Mouse (Mus musculus): Measurements from ENCODE around the gene Golph3.

The Golph3 gene

GRCm38 (mm10) chr15:12321091-12321787 lies at the start of gene Golph3:
Gene Golph3 (plus strand): TSS chr15:12321450.
- DNase-seq (ENCODE audit: low read depth, low spot score): peak; percentile 93

- no peak for DNase-seq (ENCODE audit: low read depth, low spot score)
Measured at GRCm38 (mm10) chr15:12273325-12274052, 47.8 kb upstream of the Golph3 start.

GRCm38 (mm10) chr15:12274053-12274769 lies 47.0 kb upstream of the Golph3 start:
- peak; percentile 62 for DNase-seq (ENCODE audit: low read depth, low spot score)

- peak; percentile 71 for DNase-seq (ENCODE audit: low read depth, low spot score)
Measured at GRCm38 (mm10) chr15:12275091-12275623, 46.1 kb upstream of the Golph3 start.

- DNase-seq (ENCODE audit: low read depth, low spot score): no peak
Measured at GRCm38 (mm10) chr15:12279816-12280215, 41.4 kb upstream of the Golph3 start.

GRCm38 (mm10) chr15:12284794-12285534 lies 36.3 kb upstream of the Golph3 start:
- DNase-seq (ENCODE audit: low read depth, low spot score): no peak

- no peak for DNase-seq (ENCODE audit: low read depth, low spot score)
Measured at GRCm38 (mm10) chr15:12285535-12285809, 35.8 kb upstream of the Golph3 start.

GRCm38 (mm10) chr15:12290330-12290729 lies 30.9 kb upstream of the Golph3 start:
- peak; percentile 31 for DNase-seq (ENCODE audit: low read depth, low spot score)

GRCm38 (mm10) chr15:12291757-12292156 lies 29.5 kb upstream of the Golph3 start:
- DNase-seq (ENCODE audit: low read depth, low spot score): no peak

GRCm38 (mm10) chr15:12296228-12296627 lies 25.0 kb upstream of the Golph3 start:
- no peak for DNase-seq (ENCODE audit: low read depth, low spot score)

GRCm38 (mm10) chr15:12298231-12298737 lies 23.0 kb upstream of the Golph3 start:
- no peak for DNase-seq (ENCODE audit: low read depth, low spot score)

- peak; percentile 57 for DNase-seq (ENCODE audit: low read depth, low spot score)
Measured at GRCm38 (mm10) chr15:12301771-12302170, 19.5 kb upstream of the Golph3 start.

- DNase-seq (ENCODE audit: low read depth, low spot score): no peak
Measured at GRCm38 (mm10) chr15:12306188-12307071, 14.8 kb upstream of the Golph3 start.

GRCm38 (mm10) chr15:12307114-12307513 lies 14.1 kb upstream of the Golph3 start:
- no peak for DNase-seq (ENCODE audit: low read depth, low spot score)

- no peak for DNase-seq (ENCODE audit: low read depth, low spot score)
Measured at GRCm38 (mm10) chr15:12308539-12308938, 12.7 kb upstream of the Golph3 start.

- no peak for DNase-seq (ENCODE audit: low read depth, low spot score)
Measured at GRCm38 (mm10) chr15:12310676-12311075, 10.6 kb upstream of the Golph3 start.

- no peak for DNase-seq (ENCODE audit: low read depth, low spot score)
Measured at GRCm38 (mm10) chr15:12311465-12311864, 9.8 kb upstream of the Golph3 start.

- peak; percentile 76 for DNase-seq (ENCODE audit: low read depth, low spot score)
Measured at GRCm38 (mm10) chr15:12313255-12313654, 8.0 kb upstream of the Golph3 start.

GRCm38 (mm10) chr15:12314584-12314983 lies 6.7 kb upstream of the Golph3 start:
- DNase-seq (ENCODE audit: low read depth, low spot score): no peak

- no peak for DNase-seq (ENCODE audit: low read depth, low spot score)
Measured at GRCm38 (mm10) chr15:12315996-12316395, 5.3 kb upstream of the Golph3 start.
